Mouse (Mus musculus) bone marrow, adult 2 months (tissue): ENCODE results near the gene Gas6.

Experiments
- CTCF ChIP-seq: fragments of 200-500 bp; IDR thresholded peaks from 2 replicates; pipeline ENCODE4 v1.5.1; 2011; ENCODE audit warnings: low read length, control low read depth; ENCODE audit not compliant: control insufficient read depth, insufficient read depth
- POLR2A ChIP-seq: fragments of 200-500 bp; IDR thresholded peaks from 2 replicates; pipeline ENCODE4 v1.6.1; 2011; ENCODE audit warnings: low read depth, mild to moderate bottlenecking, control low read depth, low read length, borderline replicate concordance; ENCODE audit not compliant: control insufficient read depth

DNA sequence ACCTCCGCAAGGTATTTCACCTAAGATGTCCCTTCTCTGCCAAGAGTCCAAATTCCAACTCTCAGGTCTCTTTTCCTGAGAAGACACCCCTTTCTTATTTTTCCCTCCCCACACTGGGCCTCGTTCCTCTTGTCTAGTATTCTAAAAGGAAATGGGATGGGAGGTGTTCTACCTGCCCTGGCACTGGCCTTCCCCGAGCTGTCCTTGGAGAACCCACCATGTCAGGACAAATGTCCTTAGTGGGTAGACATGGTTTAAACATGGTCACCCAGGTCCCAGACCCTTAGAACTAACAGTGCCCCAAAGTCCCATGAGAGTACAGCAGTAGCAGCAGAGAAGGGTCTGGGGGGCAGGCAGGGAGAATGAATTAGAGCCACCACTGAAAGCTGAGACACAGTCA lies 4.9 kb downstream of the Gas6 start:
- TF ChIP-seq CTCF (no peak), POLR2A (no peak)
